Mouse (Mus musculus) embryonic fibroblast, embryonic 13.5 days (primary cell): ENCODE results near the gene Agpat2.

Source experiments
- CTCF ChIP-seq: IDR thresholded peaks from 2 replicates; pipeline ENCODE4 v1.5.1; 2011; ENCODE audit warnings: mild to moderate bottlenecking, control low read depth, low read length, moderate library complexity, borderline replicate concordance; ENCODE audit not compliant: insufficient read depth
- POLR2A ChIP-seq: IDR thresholded peaks from 2 replicates; pipeline ENCODE4 v1.6.1; 2011; ENCODE audit warnings: low read depth, mild to moderate bottlenecking, control low read depth, low read length, moderate library complexity

- TF ChIP-seq CTCF: no peak
- no peak for TF ChIP-seq POLR2A
Observed at GRCm38 (mm10) chr2:26606579-26606978, 2.4 kb upstream of the Agpat2 start.
